In the genomic region with DNA sequence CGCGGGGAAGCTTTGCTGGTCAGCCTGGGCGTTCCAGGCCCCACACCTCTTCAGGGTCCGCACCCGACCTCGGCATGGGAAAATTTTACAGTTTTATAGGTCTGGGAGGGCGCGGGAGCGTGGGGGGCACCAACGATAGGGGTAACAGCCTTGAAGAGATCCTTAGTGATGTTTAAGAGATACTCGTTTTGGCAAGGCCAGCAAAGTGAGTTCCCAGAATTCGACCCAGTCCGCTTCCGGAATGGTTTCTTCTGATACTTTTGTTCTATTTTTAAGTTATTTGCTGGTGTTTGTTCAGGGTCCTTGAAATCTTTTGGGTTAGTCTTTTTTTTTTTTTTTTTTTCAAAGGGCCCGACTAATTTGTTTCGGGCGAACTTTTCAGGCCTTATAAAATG, we compare ENCODE assay signal across 8 mouse cellular contexts. TPM values are rescaled to one million over a fixed set of nuclear protein-coding genes. Genes with fewer than 3 reads are reported as not detected.
DNase-seq lines count a peak whose midpoint lies in the region; ATAC-seq and TF ChIP-seq lines count a peak whose summit lies in the region.

No protein-coding gene starts in this region.

- peak overlapping the region; percentile 70 for H3K27ac ChIP-seq in kidney, adult 2 months (ENCODE audit: insufficient read depth, low read depth, low read length)
- peak overlapping the region; percentile 88 for H3K27ac ChIP-seq in hindbrain, embryonic 11.5 days (ENCODE audit: low read depth, low read length)
- H3K27ac ChIP-seq in midbrain, embryonic 13.5 days, result peak overlapping the region; percentile 89

- no peak for TF ChIP-seq POLR2A in kidney, adult 2 months (IDR thresholded peaks at IDR 0.05; ENCODE audit: low read depth, low read length)

- H3K4me3 ChIP-seq in kidney, adult 2 months (ENCODE audit: insufficient read depth, low read depth, low read length), result peak overlapping the region; percentile 61
- peak overlapping the region; percentile 90 for H3K4me3 ChIP-seq in hindbrain, embryonic 11.5 days (ENCODE audit: low read depth, low read length)
- peak overlapping the region; percentile 93 for H3K4me3 ChIP-seq in midbrain, embryonic 13.5 days (replicated peaks)

- TF ChIP-seq CTCF in kidney, adult 2 months (conservative IDR thresholded peaks at IDR 0.05; ENCODE audit: insufficient read depth, insufficient read length, low read depth, low read length), result no peak

- H3K9ac ChIP-seq in hindbrain, embryonic 11.5 days (ENCODE audit: low read depth, low read length), result peak overlapping the region; percentile 90
- H3K9ac ChIP-seq in midbrain, embryonic 13.5 days (replicated peaks), result peak overlapping the region; percentile 95

- DNase-seq in kidney, adult 2 months, result no peak
- no peak for DNase-seq in kidney, adult 18-20 months
- DNase-seq in T-cell, adult 2 months (ENCODE audit: low spot score), result peak; percentile 20
- no peak for DNase-seq in hindbrain, embryonic 11.5 days (ENCODE audit: low spot score)
- no peak for DNase-seq in cerebellum, adult 9-10 months
- no peak for DNase-seq in right cerebral cortex, postnatal 14 days

- no peaks in the 10 kb centered on the region; the same call in none of the 2 replicates for H3K4me1 ChIP-seq in kidney, adult 2 months (ENCODE audit: control insufficient read depth, insufficient read depth, low read length)
- no peaks in the 10 kb centered on the region for H3K4me1 ChIP-seq in hindbrain, embryonic 11.5 days (replicated peaks; ENCODE audit: control insufficient read depth, insufficient read depth, low read length)
- H3K4me1 ChIP-seq in midbrain, embryonic 13.5 days (replicated peaks), result peaks cover 22% of the 10 kb centered on the region

- under 1% methylated on average over 17 of the region's 17 CpGs for WGBS in kidney, adult 2 months
- WGBS in hindbrain, embryonic 11.5 days, result 2% methylated on average over 17 of the region's 17 CpGs
- 3% methylated on average over 17 of the region's 17 CpGs for WGBS in midbrain, embryonic 13.5 days

- no peaks in the 10 kb centered on the region for H3K27me3 ChIP-seq in kidney, adult 2 months (replicated peaks; ENCODE audit: control insufficient read depth, insufficient read depth, low read length)
- H3K27me3 ChIP-seq in hindbrain, embryonic 11.5 days (ENCODE audit: control insufficient read depth, insufficient read depth, low read length), result no peaks in the 10 kb centered on the region
- no peaks in the 10 kb centered on the region for H3K27me3 ChIP-seq in midbrain, embryonic 13.5 days

- no peak for ATAC-seq in hindbrain, embryonic 11.5 days (ENCODE audit: low FRiP score)
- no peak for ATAC-seq in midbrain, embryonic 13.5 days
- no peak for ATAC-seq in granulocyte monocyte progenitor cell, adult 5-6 weeks (replicated peaks; ENCODE audit: poor library complexity, severe bottlenecking)

- H3K36me3 ChIP-seq in kidney, adult 2 months (ENCODE audit: control insufficient read depth, insufficient read depth, low read length), result no peaks in the 10 kb centered on the region
- no peaks in the 10 kb centered on the region for H3K36me3 ChIP-seq in hindbrain, embryonic 11.5 days (ENCODE audit: control insufficient read depth, insufficient read depth, low read length)
- H3K36me3 ChIP-seq in midbrain, embryonic 13.5 days, result no peaks in the 10 kb centered on the region

- peak overlapping the region; percentile 44 for H3K4me2 ChIP-seq in hindbrain, embryonic 11.5 days (replicated peaks; ENCODE audit: low read depth, low read length)
- peak overlapping the region; percentile 67 for H3K4me2 ChIP-seq in midbrain, embryonic 13.5 days (replicated peaks)

- H3K9me3 ChIP-seq in hindbrain, embryonic 11.5 days (ENCODE audit: control insufficient read depth, low read length), result no peaks in the 10 kb centered on the region
- no peaks in the 10 kb centered on the region for H3K9me3 ChIP-seq in midbrain, embryonic 13.5 days

RNA-seq across cellular contexts. Expression of a gene that starts 1.0 kb away (rescaled TPM):
- polyA plus RNA-seq in kidney, adult 2 months (2012; rRNA removed), result 4.3 and 6.5 TPM in 2 replicates
- 68.2 and 74.1 TPM in 2 replicates for polyA plus RNA-seq in hindbrain, embryonic 11.5 days (2014; fragmentation: Nextera tagmentation; extraction: Ambion mirVana)
- polyA plus RNA-seq in midbrain, embryonic 13.5 days (2015; fragmentation: Nextera tagmentation; extraction: Ambion mirVana), result 58.8 and 68.1 TPM in 2 replicates
- 54.1 and 62.1 TPM in 2 replicates for total RNA-seq in granulocyte monocyte progenitor cell, adult 5-6 weeks (2014; fragmentation: Nextera tagmentation)
- total RNA-seq in granulocyte monocyte progenitor cell, adult 5-6 weeks (2017), result 75.9 and 82.9 TPM in 2 replicates
